Mouse (Mus musculus) left cerebral cortex, adult 8-10 months (tissue): ENCODE data around the gene Wipf1. TPM values are rescaled to one million over a fixed set of nuclear protein-coding genes. Genes with fewer than 3 reads are reported as not detected.

Source experiments
- DNase-seq, 2 experiments: peaks; one replicate each; pipeline ENCODE4 v3.0.0; 2022; ENCODE audit warnings: low spot score in 2 of 2
- total RNA-seq, 4 experiments: library from RNA; stranded (reverse); gene quantifications; 2 replicates each; pipeline ENCODE4 v1.2.4; 2022

Gene Wipf1
- total RNA-seq, 4 experiments from 2014 or later: 9.3 to 16.6 (median 12.8) TPM

DNA sequence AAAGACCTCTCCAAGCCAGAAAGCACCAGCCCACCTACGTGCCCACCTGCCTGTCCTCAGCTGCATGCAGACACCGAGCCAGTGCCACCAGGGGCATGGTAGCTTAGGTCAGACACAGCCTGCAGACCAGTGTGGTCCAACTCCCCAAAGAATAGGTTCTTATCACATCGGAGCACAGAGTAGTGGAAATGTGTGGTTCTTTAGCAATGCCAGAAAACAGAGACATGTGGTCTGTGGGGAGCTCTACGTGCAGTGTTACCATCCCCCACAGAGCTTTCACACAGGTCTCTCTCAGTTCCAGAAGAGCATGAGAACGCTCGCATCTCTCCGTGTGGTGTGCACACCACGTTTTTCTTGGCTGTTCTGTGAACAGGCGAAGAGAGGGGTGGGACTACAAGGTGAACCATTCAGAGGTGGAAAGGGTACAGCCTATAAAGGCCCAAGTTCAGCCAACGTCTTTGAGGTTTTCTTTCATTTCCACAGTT lies 59.3 kb downstream of the Wipf1 start:
- no peak for DNase-seq

DNA sequence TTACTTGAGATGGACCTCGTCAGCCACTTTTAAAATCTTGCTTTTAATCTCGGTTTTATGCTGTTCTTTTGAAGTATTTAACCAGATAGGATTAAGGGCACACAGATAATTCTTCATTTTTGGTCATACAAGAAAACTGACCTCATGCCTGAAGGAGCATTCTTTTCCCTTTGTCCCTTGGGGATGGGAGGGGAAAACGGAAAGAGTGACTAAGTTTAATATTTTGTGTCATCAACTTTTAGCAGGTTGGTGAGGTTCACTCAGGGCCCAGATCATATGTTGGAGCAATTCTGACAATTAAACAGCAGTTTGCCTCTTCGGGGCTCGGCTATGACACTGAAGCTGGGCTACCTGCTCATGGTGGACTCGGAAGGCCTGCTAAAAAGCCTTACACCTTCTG lies 60.0 kb downstream of the Wipf1 start:
- no peak for DNase-seq

DNA sequence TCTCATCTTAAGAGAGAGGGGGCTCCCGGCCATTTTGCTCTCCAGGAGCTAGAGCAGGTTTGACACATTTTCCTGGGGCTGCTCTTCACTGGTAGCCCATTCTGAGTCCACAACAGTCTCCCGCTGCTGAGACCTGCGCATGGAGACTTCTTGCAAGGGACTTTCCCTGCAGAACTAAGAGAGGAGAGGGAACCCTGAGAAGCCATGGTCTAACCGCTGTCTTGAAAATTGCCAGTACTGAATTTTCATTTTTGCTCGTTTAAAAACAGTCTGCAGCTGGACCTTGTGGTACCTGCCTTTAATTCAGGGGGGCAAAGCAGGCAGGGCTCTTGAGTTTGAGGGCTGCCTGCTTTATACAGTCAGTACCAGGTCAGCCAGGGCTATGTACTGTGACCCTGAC lies 60.5 kb downstream of the Wipf1 start:
- no peak for DNase-seq

DNA sequence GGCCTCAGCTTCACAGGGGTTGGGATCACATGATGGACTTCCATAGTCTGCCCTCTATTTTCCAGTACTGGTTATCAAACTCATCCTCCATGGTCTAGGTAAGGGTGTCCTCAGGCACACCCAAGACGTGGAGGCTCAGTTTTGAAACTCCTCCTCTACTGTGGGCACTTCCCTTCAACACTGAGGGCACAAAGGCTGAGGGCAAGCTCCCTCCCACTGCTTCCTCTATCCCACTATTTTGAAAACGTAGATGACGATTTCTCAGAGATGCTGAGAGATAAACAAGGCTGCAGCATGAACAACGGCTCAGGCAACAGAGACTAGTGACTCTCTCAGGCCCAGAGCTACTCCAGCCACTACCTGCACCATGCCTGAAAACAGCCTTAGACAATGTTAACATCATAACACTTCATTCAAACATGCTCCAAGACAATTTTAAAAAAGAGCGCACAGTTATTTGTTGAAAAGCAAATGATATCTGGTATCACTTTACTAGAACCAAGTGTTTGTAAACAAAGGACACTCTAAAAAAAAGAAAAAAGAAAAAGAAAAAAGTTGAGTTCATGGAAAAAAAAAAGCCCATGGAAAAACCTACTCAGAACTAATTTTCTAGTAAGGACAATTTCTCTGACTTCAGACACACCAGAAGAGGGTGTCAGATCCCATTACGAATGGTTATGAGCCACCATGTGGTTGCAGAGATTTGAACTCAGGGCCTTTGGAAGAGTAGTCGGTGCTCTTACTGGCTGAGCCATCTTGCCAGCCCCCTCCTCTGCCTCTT lies 62.3 kb downstream of the Wipf1 start:
- DNase-seq: no peak

DNA sequence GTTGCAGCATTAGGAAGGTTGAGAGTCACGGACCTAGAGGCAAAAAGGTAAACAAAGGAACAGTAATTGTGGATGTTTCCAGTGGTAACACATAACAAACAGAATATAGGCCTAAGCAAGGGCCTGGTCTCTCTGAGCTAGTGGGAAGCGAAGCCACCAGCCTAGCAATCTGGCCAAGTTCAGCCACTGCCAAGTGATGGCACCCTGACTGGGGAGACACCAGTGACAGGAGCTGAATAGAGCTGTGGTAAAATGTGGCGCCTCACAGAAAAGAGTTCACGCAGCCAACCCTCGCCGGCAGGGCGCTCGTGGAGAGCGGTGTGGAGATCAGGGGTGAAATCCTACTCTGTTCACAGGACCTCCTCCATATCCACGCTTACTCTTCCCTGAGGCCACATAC lies 63.1 kb downstream of the Wipf1 start:
- no peak for DNase-seq

DNA sequence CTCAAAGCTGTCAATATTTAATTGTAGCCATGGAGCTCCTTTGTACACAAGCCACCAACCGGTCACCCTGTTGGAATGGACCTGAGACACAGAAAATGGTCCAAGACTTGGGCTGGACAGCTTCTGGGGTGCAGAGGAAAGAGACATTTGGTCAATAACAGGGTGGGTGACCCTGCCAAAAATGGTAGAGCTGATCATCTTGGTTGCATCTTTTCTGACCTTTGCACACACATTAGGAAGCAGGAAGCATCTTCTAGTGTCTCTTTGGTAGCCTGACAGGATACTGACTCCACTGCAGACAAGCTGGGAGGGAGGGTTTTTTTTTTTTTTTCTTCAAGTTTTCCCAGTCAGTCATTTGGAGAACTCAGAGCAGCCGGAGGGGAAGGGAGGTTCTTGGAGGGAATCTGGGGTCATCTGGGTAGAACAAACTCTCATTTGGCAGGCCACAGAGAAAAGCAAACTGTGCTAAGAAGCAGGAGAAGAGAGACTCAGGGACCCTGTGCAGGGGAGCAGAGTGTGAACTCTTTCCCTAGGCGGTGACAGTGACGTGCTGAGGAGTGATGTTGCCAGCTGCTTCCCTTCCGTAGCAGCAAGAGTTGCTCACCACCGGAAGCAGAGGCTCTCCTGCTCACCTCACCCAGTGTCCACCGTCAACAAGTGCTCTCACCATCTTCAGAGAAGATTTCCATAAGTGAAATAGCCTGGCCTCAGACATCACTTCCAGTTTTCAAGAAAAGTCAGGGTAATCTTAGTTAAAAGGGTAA lies 65.9 kb downstream of the Wipf1 start:
- DNase-seq: no peak

DNA sequence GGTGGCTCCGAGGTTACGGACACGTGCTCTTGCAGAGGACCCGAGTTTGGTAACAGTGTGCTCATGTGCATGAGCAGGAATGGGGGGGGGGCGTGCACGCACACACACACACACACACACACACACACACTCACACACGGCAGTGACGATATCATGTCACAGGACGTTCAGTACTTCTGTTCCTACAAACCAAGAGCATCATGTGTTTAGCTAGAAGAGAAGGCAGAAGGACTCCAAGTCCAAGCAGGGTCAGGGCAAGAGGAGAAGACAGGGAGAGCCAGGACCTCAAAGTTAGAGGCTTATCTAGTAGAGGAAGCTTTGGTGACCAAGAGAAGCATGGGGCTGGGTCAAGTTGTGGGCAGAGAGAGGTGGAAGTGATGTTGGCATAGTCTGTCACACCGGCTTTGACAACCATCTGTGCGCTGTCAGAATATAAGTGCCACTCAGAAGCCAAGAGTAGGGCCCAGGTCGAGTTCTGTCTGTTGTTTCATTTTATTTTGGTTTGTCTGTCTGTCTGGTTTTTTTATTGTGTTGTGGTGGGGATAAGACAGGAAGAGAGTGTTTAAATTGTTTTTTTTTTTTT lies 66.7 kb downstream of the Wipf1 start:
- DNase-seq: no peak

DNA sequence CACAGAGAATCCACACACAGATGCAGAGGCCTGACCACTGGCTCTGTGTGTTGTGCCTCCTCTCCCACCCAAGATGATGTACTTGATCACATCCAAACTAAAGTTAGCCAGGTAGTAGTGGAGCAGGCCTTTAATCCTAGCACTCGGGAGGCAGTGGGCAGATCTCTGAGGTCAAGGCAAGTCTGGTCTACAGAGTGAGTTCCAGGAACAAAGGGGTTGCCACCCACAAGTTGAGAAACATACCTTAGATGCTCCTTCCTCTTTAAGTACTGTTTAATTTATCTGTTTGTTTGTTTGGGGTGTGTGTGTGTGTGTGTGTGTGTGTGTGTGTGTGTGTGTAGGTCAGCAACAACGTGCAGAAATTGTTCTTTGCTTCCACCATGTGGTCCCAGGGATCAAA lies 67.3 kb downstream of the Wipf1 start:
- no peak for DNase-seq

DNA sequence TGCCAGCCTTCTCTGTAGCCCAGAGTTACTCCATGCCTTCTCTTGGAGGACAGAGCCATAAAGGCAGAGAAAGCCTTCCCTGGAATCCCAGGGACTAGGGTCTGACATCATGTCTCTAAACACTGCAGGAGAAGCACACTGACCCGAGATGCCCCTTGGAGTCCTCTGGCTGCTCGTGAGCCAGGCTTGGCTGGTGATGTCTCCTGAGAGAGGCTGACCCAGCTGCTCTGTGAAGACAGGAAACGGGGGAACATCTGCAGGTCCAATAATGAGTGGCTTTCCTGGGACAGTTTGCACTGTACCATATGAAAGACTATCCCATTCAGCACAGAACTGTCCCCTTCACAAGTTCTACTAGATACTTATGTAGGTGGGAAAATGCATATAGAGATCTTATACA lies 69.4 kb downstream of the Wipf1 start:
- no peak for DNase-seq

DNA sequence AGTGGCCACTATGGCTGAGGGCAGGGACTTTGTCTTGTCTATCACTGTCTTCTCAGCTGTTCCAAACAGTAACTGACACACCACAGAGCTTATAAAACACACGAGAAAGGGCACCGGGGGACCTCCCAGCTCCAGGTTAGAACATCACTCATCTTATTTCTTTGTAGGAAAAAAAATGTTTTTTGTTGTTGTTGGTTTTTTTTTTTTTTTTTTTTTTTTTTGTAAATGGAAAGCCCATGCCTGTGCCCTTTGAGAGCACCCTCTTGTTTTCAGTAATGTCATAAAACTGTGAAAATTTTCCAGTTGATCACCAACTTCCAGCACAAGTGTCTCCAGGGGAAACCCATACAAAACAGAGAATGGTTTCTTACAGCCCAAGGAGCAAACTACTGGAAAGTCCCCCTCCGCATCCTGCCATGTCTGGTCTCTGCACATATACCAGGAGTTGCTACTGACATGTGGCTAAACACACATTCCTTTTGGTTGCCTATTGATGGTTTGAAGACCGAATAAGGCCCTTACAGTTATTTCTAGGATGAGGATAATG lies 69.9 kb downstream of the Wipf1 start:
- no peak for DNase-seq

DNA sequence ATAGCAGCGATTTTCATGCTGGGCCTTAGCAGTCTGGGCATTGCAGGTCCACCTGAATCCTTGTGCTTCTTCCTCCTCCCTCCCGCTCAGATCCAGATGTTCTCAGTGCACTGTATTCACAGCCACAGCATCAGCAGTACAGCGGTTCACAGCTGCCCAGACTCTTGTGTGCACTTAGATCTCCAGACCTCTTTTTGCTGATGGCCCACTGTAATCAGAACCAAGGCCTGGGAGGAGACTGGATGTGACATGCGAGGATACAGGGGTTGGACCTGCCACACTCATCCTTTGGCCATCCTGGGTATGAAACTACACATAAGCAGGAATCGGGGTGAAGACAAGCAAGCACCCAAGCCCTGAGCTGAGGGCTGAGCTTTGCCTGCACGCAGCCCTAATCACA lies 72.6 kb downstream of the Wipf1 start:
- no peak for DNase-seq

DNA sequence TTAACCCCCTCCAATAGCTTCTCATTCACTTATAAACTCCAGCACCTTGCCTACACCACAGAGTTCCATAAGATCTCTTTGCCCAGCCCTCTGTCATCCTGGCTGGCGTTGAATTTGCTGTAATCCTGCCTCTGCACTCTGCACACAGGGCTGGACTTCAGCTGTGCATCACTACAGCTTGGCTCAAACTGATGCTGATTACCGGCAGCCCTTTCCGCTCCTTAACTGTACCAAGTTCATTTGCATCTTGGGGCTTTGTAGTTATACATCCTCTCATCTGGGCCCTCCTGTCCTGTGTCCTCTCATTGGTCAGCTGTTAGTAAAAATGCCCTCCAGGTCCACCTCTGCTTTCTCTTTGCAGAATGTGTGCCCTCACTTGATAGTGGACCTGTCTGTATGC lies 73.4 kb downstream of the Wipf1 start:
- no peak for DNase-seq

DNA sequence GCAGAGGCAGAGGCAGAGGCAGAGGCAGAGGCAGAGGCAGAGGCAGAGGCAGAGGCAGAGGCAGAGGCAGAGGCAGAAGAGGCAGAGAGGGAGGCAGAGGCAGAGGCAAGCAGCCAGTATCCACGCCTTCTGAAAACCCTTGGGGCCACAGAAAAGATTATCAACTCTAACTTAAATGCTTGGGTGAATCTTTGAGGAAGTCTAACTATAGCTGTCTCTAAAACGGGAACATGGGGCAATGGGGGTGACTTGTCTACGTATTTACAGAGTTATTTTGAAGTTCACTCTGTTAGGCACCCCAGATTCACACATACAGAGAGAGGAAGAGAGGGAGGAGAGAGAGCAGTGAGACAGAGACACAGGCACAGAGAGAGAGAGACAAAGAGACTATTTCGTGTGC lies 74.0 kb downstream of the Wipf1 start:
- DNase-seq: no peak

DNA sequence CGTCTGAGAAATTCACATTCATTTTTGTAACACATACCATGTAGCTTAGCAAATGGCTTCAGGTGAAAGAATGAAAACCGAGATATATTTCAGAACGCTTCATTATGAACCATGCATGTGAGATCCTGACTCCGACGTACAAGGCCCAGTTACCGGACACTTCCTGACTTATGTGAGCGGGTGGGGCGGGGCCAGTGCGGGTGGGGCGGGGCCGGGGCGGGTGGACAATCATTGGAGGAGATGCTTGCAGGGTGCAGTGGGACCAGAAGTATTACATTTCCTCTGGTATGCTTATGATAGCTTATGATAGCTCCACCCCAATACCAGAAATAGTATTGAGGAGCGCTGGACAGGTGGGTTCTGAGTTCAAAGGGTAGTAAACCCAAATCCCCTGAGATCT lies 74.9 kb downstream of the Wipf1 start:
- DNase-seq: no peak

DNA sequence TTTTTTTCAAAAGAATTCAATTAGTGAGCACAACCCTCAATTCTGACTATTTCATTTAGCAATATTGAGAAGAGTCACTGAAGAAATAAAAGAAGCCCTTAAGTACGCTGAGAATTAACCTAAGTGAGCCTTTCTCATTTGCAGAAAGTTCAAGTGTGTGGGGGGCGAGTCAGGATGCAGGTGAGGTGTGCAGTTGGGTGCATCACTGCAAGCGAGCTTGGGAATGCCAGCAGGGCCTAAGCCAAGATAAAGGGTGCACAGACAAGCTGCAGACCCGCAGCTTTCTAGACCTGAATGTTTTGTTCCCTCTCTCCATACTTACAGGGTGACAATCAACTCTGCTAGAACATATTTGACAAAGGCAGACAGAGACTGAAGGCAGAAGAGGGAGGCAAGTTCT lies 75.3 kb downstream of the Wipf1 start:
- no peak for DNase-seq

DNA sequence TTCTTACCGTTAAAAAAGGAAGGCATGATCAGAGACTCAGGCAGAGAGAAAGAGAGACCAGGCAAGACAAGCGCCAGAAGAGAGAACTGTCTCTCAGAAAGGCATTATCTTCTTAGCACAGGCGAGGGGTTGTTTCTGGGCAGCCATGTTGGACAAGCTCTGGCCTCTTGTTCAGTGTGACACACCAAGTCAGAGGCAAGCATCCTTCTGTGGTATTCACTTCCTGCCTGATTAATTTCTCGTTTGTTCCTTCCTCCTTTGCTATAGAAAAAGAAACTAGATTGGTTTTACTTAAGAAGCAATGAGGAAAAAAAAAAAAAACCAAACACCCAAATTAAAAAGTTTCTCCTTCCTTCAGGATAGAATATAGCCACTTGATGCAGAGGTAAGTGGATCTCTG lies 75.8 kb downstream of the Wipf1 start:
- DNase-seq: no peak

DNA sequence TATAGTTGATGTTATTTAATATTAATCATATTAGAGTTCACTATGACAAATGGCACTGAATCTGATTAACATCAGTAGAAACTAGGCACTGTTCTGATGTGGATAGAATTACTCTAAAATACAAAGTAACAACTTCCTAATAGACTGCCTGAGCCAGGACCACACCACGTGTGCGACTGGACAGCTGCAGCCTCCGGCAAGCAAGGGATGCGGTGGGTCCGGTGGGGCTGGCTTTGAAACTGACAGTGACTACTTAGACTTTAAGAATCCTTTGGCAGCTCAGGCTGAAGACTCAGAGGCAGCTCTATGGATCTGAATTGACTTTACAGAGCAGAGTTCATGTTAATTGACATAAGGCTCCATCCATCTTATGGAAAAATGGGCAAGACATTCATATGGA lies 76.4 kb downstream of the Wipf1 start:
- DNase-seq: no peak

DNA sequence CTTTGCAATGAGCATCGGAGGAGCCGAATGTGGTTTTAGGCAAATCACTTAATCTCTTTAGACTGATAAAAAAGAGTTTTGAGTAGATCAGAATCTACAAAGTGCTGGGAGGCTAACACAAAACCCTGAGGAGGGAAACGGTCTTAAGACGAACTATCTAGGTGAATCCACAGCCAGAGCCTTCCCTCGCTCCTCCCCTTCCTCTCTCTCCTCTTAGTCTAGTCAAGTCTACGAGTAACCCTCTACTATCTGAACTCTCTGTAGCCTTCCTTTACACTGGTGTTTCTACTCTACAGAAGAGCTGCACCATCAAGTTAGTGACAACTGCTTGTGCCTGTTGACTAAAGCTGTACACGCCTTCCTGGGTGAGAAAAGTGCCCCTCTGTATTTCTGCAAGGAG lies 77.0 kb downstream of the Wipf1 start:
- DNase-seq: no peak

DNA sequence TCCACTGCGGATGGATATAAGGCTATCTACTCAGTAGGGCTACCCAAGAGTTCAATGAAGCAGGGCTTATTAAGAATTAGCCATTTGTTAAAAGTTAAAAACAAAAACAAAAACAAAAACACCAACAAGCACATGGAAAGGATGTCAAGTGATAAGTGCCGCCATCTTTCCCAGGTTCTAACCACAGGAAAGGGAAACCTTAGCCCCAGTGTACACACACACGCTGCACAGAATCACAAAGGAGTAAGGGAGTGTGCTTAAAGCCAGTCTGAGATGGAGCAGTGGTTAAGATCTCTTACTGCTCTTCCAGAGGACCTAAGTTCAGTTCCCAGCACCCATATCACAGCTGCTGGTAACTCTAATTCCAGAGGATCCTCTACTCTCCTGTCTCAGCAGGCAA lies 78.0 kb downstream of the Wipf1 start:
- DNase-seq: no peak

DNA sequence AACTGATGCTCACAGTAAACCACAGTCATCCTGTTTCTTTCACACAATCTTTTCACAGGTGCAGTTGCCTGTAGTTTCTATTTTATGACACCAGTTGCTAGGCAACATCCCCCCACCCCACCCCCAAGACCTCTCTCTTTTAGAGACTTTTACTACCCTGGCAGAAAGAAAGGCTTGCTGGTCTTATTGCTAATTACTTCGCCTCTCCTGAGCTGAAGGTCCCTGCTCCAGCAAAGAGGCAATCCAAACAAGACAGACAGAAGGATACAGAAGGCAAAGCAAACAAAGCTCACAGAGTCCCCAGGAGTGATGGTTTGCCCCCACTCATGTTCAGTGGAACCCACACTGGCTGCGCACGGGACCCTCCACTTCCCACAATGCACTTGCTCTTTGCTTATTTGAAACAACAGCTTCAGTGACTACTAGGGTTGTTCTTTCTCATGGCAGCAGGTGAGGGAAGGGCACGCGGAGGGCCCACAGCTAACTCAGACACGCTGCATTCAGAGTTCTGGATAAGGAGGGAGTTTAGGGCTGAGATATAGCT lies 79.3 kb downstream of the Wipf1 start:
- DNase-seq: no peak

DNA sequence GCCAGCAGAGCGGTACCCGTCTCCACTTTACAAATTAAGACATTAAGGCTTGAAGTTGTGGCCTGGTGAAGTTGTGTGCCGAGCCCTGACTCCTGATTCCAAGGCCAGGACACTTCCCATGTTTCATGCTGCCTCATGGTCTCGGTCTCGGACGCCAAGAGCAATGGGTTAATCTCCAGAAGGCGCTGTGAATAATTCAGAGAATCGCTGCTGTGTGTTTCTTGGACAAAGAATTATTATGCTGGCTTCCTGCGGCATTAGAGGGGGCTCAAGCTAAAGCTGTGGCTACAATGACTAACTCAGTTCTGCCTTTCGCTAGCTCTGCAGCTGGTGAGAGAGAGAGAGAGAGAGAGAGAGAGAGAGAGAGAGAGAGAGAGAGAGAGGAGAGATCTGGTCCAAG lies 85.5 kb downstream of the Wipf1 start:
- no peak for DNase-seq

DNA sequence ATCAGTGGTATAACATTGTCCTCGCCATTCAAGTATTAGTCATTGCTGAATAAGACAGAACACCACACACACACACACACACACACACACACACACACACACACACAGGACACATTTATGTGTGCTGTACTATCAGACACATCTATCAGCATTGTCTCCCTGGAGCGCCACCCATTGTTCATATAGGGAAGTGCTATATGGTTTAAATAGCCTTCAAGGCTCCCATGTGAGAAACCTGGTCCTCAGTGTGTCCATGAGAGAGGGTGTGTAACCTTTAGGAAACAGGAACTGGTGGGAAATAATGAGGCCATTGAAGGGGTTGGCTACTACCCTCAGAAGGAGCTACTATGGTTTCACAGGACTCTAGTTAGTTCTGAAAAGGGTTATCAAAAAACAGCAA lies 87.5 kb downstream of the Wipf1 start:
- no peak for DNase-seq
